Mouse (Mus musculus) small intestine, adult 2 months (tissue): ENCODE measurements around the gene Apc2.

Source experiments
- CTCF ChIP-seq: fragments of 200-500 bp; IDR thresholded peaks from 2 replicates; pipeline ENCODE4 v1.5.1; 2012; ENCODE audit warnings: low read depth, mild to moderate bottlenecking, control low read depth, inconsistent platforms, low read length, moderate library complexity, mixed read lengths; ENCODE audit not compliant: insufficient replicate concordance, insufficient read length; ENCODE audit errors: extremely low read depth
- POLR2A ChIP-seq: fragments of 200-500 bp; IDR thresholded peaks from 2 replicates; pipeline ENCODE4 v1.6.1; 2012; ENCODE audit warnings: low read depth, mild to moderate bottlenecking, control low read depth, inconsistent platforms, low read length, moderate library complexity

DNA sequence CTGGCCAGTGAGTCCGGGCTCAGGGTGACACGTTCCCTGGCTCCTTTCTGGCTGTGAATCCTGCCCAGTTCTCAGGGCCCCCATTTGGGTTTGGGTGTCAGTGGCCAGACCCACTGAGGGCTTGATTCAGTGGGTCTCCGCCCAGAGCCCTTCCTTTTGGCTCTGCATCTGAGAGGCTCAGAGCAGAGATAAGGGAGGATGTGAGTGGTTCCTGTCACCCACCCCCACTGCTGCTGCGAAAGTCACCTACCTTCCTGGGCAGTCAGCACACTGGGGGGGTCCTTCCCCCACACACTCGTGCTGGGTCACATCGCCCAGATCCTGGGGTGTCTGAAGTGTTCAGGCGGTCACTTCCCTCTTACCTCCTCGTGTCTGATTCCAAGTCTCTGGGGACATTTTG lies 57.0 kb downstream of the Apc2 start:
- TF ChIP-seq CTCF (no peak), POLR2A (no peak)
